Mouse (Mus musculus) CD4-positive helper T cell, adult 2 months (primary cell): Measurements from ENCODE around the gene Dennd1c.

ENCODE experiments used
- DNase-seq: peaks from one replicate; pipeline ENCODE4 v3.0.0-alpha.2; 2012; ENCODE audit warnings: low read depth, missing footprints, low spot score

The Dennd1c gene

DNA sequence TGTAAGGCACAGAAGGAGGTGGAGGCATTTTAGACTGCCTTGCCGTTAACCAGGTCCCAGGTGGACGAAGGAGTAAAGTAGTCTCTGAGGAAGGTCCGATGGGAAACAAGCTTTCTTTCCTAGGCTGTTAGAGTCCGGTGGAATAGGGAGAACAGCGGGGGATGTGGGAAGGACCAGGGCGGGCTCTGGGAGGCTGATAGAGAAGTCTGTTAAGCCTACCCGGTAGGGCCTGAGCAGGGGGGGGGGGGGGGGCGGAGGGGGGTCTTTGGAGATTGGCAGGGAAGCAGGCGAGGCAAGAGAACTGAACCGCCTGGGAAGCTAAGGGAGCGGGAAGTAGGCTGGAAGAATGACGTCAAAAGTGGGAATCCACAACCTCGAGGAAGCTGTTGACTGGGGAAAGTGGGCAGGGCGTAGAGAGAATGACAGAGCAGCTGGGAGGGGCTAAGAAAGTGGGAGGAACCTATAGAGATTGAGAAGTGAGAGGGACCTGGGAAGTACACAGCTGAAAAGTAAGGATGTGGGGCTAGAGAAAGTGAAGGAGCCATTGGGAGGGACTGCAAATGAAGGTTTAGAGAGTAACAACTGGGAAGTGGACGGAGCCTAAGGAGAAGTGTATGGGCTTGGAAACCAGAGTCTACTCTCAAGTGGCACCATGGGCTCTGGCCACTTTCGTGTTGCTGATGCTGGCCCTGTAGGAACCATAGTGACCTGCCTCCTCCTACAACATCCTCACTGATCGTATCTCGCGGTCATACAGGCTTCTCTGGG, 17.7 kb upstream of the Dennd1c start:
- peak; percentile 42 for DNase-seq

- no peak for DNase-seq
Observed at GRCm38 (mm10) chr17:57094222-57094621, 15.9 kb upstream of the Dennd1c start.

- DNase-seq, result no peak
Observed at GRCm38 (mm10) chr17:57087049-57087832, 8.9 kb upstream of the Dennd1c start, which contains the start of gene Tubb4a. Gene Tubb4a (minus strand): TSS chr17:57087782.

DNA sequence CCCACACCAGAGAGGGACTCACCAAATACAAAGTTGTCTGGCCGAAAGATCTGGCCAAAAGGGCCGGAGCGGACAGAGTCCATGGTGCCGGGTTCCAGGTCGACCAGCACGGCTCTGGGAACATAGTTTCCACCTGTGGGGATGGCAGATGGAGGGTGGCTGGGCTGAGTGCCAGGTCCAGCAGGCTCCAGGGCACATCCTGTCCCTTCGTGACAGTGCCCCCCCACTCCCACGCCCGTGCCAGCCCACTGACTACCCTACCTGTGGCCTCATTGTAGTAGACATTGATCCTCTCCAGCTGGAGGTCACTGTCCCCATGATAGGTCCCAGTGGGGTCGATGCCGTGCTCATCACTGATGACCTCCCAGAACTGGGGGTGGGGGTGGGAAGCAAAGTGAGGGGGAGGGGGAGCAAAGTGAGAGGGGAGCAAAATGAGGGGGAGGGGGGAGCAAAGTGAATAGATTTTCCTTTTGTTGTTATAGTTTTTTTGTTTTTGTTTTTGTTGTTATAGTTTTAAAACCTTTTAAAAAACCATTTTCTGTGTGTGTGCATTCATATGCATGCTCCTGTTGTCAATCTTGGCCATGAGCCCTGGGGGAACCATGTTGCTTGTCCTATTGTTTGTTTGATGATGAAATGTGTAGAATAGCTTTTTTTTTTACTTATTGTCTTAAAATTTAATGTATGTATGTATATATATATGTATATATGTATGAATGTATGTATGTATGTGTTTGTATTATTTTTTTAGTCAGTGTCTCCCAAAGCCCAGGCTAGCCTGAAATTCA, 7.8 kb upstream of the Dennd1c start:
- no peak for DNase-seq

GRCm38 (mm10) chr17:57082481-57082880, 4.2 kb upstream of the Dennd1c start:
- DNase-seq, result no peak

GRCm38 (mm10) chr17:57081234-57081842, 3.0 kb upstream of the Dennd1c start:
- DNase-seq, result no peak

GRCm38 (mm10) chr17:57079919-57080318, 1.6 kb upstream of the Dennd1c start:
- peak; percentile 36 for DNase-seq

DNA sequence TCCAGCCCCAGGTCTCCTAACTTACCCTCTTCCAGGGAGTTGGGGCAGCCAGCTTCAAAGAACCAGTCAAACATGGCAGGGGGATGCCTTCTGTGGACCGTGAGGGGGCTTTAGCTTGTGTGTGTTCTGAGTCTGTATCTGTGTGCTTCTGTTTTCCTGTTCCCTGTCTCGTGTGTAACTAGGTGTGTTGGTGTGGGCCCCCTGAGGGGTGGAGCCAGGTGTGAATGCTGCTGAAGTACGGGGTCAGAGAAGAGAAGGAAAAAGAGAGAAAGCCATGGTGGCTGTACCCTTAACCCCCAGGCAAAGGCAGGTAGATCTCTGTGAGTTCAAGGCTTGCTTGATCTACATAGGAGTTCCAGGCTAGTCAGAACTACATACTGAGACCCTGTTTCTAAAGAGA, 1.4 kb downstream of the Dennd1c start:
- no peak for DNase-seq

GRCm38 (mm10) chr17:57070699-57071098, 7.6 kb downstream of the Dennd1c start:
- DNase-seq, result no peak

DNA sequence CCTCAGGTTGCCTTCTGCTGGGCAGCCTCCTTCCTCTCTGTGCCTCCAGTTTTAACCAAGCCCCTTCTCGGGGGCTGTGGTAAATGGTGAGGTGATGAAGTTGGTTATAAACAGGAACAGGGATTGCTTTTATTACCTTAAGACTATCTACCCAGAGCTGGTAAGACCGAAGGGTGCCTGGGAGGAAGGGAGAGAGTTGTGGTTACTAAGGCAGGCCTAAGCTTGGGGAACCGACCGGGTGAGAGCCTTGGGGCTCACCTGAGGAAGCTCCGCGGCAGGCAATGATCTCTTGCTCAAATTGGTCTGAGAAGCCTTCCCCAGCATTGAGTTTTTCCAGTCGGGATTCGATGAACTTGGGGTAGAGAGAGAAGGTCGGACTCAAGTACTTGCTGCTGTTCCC, 8.0 kb downstream of the Dennd1c start:
- no peak for DNase-seq

GRCm38 (mm10) chr17:57066908-57067307, 11.4 kb downstream of the Dennd1c start:
- DNase-seq, result no peak

DNA sequence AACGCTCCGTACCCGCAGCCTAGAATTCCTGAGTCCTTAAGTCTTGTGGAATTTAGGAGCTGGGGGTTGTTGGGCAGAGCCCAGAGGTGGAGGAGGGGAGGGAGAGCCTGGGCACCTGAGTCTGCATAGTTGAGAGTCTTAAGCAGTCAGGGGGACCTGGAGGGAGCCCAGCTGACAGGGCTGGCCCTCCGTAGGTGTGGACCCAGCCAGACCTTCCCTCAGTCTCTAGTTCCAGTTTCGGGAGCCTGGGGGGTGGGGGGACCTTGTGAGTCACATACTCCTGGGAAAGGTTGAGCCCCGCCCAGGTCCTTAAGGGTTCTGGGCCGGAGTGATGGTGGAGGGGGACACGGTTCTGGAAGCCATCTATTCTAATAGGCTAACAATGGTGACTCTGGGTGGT, 15.3 kb downstream of the Dennd1c start:
- DNase-seq, result no peak

DNA sequence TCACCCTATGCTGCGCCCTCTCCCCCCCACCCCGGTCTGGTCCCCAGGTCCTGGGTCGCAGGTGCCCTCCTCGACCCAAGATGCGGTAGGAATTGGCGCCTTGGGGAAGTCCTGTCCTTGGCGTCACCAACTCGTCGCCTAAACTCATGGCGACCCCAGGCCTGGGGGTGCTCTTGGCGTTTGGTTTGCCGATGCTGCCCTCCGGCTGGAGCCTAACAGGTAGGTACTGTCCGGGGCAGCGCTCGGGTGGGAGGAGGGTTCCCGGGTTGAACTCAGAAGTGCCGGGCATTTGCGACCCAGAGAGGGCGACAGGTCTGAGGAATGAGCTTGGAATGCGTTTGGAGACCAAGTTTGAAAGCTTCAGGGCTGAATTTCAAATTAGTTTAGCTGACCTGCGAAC, 15.8 kb downstream of the Dennd1c start:
- DNase-seq, result peak; percentile 30

- DNase-seq, result peak; percentile 75
Observed at GRCm38 (mm10) chr17:57062011-57062521, 16.2 kb downstream of the Dennd1c start.

GRCm38 (mm10) chr17:57061069-57061468, 17.2 kb downstream of the Dennd1c start:
- peak; percentile 76 for DNase-seq

- peak; percentile 97 for DNase-seq
Observed at GRCm38 (mm10) chr17:57060231-57060801, 18.0 kb downstream of the Dennd1c start.

GRCm38 (mm10) chr17:57059486-57059977, 18.8 kb downstream of the Dennd1c start, which contains the start of gene Slc25a23:
Gene Slc25a23 (minus strand): TSS chr17:57059863.
- peak; percentile 72 for DNase-seq

- no peak for DNase-seq
Observed at GRCm38 (mm10) chr17:57058891-57059485, 19.3 kb downstream of the Dennd1c start, which contains the start of gene Crb3. Gene Crb3 (plus strand): TSS chr17:57059105.

DNA sequence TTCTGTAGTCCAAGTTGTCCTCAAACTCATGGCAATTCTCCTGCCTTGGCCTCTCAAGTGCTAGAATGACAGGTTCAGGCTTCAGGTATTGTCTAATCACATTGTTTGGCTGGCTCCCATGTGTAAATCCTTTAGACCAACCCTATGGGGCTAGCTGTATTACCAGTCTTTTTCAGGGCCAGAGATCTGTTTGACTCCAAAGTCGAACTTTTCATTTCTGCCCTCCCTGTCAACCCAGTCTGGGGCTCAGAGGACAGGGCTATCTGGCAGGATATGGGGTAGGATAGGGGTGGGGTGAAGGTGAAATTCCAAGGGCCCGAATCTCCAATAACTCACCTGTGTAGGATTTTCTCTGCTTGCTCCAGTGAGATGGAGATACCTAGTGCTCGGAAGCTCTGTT, 22.1 kb downstream of the Dennd1c start:
- DNase-seq, result no peak

DNA sequence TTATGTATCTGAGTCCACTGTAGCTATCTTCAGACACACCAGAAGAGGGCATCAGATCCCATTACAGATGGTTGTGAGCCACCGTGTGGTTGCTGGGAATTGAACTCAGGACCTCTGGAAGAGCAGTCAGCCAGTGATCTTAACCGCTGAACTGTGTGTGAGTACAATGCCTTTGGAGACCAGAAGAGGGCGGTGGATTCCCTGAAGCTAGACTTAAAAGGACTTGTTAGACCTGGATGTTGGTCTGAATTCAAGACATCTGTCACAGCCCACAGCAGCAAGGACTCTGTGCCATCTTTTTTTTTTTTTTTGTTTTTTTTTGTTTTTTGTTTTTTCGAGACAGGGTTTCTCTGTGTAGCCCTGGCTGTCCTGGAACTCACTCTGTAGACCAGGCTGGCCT, 26.6 kb downstream of the Dennd1c start:
- peak; percentile 56 for DNase-seq
